Mouse (Mus musculus): ENCODE data around the gene Dhx37.
"Not testable (repeated sequence)": the region's sequence is repeated elsewhere in the genome, so short reads cannot be mapped to it uniquely, and the experiment has no call there.

Gene Dhx37

GRCm38 (mm10) chr5:125389579-125390441 lies 44.1 kb downstream of the Dhx37 start, which contains the start of gene Ubc:
Gene Ubc, minus strand, starts transcription at chr5:125390202.
- DNase-seq (ENCODE audit: low spot score in 2 of 2): peak in 1 of 2 experiments; percentile 79

DNA sequence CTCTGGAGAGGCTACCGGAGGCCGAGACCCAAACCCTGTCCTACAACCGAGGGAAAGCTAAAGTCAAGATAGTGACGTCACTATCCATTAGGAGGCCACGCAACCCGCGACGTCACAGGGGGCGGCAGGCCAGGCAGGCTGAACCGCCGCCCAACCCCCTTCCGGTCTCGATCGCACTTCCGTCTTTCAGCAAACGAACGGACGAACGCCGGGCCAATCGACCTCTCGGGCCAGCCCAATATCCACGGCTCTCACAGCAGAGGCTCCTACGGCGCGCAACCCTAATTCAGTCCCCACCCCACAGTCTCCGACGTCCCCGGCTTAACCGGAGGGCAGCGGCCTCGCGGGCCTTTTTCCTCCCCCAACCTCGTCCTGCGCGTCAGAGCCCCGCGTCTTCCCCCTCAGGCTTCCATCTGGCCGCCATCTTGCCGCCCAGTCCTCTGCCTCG lies 44.8 kb downstream of the Dhx37 start, which contains the start of gene Gm10382:
Gene Gm10382 (plus strand): TSS at position 192 of the 448 bp plus-strand sequence.
- DNase-seq (ENCODE audit: low spot score in 2 of 2): peak; percentile 77

- no peak for DNase-seq (ENCODE audit: low spot score in 2 of 2)
Measured at GRCm38 (mm10) chr5:125388358-125389092, 45.4 kb downstream of the Dhx37 start.

DNA sequence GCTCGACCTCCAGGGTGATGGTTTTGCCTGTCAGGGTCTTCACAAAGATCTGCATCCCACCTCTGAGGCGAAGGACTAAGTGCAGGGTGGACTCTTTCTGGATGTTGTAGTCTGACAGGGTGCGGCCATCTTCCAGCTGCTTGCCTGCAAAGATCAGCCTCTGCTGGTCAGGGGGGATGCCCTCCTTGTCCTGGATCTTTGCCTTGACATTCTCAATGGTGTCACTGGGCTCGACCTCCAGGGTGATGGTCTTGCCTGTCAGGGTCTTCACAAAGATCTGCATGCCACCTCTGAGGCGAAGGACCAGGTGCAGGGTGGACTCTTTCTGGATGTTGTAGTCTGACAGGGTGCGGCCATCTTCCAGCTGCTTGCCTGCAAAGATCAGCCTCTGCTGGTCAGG lies 46.6 kb downstream of the Dhx37 start:
- DNase-seq (ENCODE audit: low spot score in 2 of 2): not testable (repeated sequence)

- DNase-seq (ENCODE audit: low spot score in 2 of 2): no peak
Measured at GRCm38 (mm10) chr5:125385215-125385940, 48.5 kb downstream of the Dhx37 start.

- no peak for DNase-seq (ENCODE audit: low spot score in 2 of 2)
Measured at GRCm38 (mm10) chr5:125384512-125385214, 49.3 kb downstream of the Dhx37 start.

DNA sequence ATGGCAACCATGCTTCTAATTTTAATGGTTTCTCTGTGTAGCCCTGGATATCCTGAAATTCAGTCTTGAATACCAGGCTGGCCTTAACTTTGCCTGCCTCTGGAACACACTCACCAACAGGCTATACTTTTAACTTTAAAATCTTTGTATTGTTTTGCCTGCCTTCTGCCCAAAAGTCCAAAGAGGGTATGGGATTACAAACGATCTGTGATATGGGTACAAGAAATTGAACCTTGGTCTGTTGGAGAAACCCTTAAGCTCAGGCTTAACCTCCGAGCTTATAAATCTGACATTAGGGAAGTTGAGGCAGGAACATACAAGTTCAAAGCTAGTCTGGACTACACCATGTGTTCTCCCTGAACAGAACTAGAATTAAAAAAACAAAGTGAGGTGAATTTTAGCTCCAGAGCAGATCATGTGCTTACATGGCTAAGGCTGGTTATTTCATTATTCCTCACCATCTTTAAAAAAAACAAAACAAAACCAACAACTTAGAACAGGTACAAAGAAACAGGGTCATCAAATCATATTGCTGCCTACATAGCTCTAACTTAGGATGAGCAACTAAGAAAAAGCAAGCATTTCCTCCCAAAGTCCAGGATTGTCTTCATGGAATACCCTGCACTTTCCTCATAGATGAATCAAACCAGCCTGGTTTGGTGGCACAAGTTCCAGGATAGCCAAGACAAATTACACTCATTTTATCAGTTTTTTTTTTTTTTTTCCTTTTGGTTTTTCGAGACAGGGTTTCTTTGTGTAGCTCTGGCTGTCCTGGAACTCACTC lies 50.1 kb downstream of the Dhx37 start:
- DNase-seq (ENCODE audit: low spot score in 2 of 2): no peak

DNA sequence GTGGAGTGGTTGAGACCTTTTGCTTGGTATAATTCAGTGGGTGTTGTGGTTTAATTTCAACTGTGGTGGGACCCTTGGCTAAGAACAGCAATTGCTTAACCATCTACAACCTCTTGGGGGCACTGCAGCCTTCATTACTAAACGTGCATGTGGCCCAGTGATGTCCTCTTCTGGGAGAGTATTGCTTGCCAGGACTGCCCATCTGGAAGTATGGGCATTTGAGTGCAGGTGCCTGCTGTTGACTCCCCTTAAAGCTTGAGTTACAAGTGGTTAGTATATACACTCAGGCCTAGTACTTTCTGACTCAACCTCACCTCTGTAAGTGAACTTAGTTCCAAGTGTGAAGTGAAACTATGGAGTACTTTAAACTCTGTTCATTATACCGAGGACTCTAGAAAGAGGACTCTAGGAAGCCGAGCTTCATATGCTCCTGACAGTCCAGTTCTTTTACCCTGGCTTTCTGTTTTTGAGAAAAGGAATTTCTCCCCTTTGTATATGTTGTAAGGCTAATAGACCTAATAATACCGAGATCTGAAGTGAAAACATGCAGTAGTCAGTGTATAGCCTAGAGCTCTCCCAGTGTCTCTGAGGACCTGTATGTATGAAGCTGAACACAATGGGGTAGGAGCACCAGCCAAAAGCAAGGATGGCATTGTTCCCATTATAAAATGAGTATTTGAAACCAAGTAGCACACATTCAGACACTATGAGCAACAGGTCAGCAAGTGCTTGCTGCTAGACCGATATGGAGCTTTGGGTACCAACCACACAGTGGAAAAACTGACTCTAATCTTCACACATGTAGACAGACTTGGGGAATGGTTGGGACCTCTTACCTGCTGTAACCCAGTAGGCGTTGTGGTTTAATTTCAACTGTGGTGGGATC lies 51.0 kb downstream of the Dhx37 start:
- peak in 1 of 2 experiments; percentile 56 for DNase-seq (ENCODE audit: low spot score in 2 of 2)

GRCm38 (mm10) chr5:125381954-125382672 lies 51.8 kb downstream of the Dhx37 start:
- DNase-seq (ENCODE audit: low spot score in 2 of 2): no peak

- DNase-seq (ENCODE audit: low spot score in 2 of 2): no peak
Measured at GRCm38 (mm10) chr5:125378919-125379318, 55.0 kb downstream of the Dhx37 start.

GRCm38 (mm10) chr5:125377214-125377613 lies 56.7 kb downstream of the Dhx37 start:
- no peak for DNase-seq (ENCODE audit: low spot score in 2 of 2)

- no peak for DNase-seq (ENCODE audit: low spot score in 2 of 2)
Measured at GRCm38 (mm10) chr5:125375871-125376270, 58.0 kb downstream of the Dhx37 start.

DNA sequence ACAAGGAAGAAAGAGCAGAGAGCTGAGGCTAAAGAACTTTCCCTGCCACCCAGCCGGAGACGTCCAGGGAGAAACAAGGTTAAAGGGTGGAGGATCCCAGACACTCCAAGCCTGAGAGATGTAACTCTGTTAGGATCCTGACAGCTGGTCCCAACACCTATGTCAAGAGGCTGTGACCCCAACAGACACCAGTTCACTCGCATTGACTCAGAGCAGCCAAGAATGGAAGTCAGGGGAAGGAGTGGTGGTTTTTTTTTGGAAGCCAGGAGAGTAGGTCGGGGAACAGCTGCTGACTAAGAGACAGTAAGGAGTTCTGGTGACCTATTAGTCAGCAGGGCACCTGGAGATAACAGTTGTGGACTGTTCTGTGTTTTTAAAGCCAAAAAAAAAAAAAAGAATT lies 61.9 kb downstream of the Dhx37 start:
- no peak for DNase-seq (ENCODE audit: low spot score in 2 of 2)

DNA sequence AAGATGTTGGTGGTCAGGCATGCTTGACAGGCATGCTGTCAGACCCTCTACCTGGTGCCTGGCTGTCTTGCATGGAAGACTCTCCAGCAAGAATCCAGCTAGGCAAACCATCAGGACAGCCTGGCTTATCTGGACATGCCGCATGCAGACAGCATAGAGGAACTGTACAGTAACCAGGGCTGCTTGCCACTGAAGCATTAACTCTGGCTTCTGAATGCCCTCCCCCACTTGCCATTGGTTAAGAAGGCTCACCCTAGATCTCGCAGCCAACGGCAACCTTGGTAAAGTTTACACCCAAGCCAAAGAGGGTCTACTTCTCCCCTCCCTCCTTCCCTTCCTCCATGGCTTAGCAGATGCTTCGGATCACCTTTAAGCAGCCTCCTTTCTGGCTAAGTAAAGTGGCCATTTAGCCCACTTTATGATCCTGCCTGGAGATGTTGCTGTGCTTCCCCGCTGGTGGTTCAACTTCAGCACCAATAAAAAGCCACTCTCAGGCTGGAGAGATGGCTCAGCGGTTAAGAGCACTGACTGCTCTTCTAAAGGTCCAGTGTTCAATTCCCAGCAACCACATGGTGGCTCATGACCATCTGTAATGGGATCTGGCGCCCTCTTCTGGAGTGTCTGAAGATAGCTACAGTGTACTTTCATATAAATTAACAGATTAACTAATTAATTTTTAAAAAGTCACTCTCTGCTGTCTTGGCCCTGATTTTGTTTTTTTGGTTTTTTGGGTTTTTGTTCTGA lies 62.8 kb downstream of the Dhx37 start:
- DNase-seq (ENCODE audit: low spot score in 2 of 2): no peak

- DNase-seq (ENCODE audit: low spot score in 2 of 2): peak in 1 of 2 experiments; percentile 59
Measured at GRCm38 (mm10) chr5:125368568-125368967, 65.4 kb downstream of the Dhx37 start.

DNA sequence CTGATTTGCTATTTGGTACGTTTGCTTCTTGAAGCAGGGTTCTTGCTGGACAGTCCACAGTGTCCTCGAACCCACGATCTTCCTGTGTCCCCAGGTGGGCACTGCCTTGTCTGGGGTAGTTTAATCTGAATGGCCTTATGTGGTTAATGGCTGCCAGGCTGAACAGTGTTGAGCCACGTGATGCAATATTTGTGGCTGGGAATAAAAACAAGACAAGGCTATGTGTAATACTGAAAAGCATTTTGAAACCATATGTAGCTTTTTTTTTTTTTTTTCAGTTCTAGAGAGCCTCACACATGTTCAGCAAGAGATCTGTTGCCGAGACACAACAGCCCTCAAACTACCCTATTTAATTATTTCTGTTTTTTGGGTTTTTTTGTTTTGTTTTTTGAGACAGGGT lies 65.8 kb downstream of the Dhx37 start:
- no peak for DNase-seq (ENCODE audit: low spot score in 2 of 2)

- DNase-seq (ENCODE audit: low spot score in 2 of 2): no peak
Measured at GRCm38 (mm10) chr5:125364851-125365429, 69.0 kb downstream of the Dhx37 start.

- DNase-seq (ENCODE audit: low spot score in 2 of 2): peak; percentile 44 to 46
Measured at GRCm38 (mm10) chr5:125363894-125364293, 70.0 kb downstream of the Dhx37 start.
